Comparison of ENCODE assay signal across 9 mouse cellular contexts in the genomic region with DNA sequence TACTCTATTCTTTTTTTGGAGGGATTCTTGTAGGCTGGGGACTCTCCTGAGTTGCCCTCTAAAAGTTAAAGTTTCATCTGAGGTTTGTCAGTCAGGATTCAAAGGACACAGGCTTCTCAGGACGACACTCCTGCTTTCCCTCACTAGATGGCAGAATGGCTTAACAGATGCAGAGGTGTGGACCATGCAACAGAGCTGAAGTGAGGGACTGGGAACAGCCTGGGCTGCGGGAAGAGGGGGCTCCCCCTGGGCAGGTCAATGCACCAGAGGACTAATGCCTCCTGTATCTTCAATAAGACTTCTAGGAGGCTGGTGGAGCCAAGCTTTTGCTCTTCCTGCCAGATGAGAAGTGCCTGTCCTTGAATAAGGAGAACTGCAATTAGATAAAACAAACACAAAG.
DNase-seq lines count a peak whose midpoint lies in the region; ATAC-seq lines count a peak whose summit lies in the region.
"Had no signal": no experiment of that assay in that cellular context is flagged by ENCODE, and none has a peak within 500 bp of the region (broad histone marks: within the 10 kb centered on the region; RNA-seq: fewer than 3 reads in every experiment).

No protein-coding gene starts in this region.

- no peak for DNase-seq in frontal cortex, postnatal 14 days (ENCODE audit: low spot score in 2 of 2)
- peak; percentile 35 for DNase-seq in right cerebral cortex, adult 18-20 months
- DNase-seq in right cerebral cortex, postnatal 36 days (ENCODE audit: low spot score in 2 of 2), result no peak
- peak; percentile 7 for DNase-seq in ovary, postnatal 14 days (ENCODE audit: low spot score)
- no peak for DNase-seq in yolk sac, embryonic 10.5 days (ENCODE audit: low spot score)
- DNase-seq in thymus, postnatal 10 days (ENCODE audit: low spot score in 2 of 2), result no peak

- H3K4me1 ChIP-seq in hindbrain, embryonic 15.5 days (replicated peaks), result no peaks in the 10 kb centered on the region; the same call in 1 of the 2 replicates
- H3K4me1 ChIP-seq: lung, embryonic 15.5 days had no signal

- H3K9me3 ChIP-seq in hindbrain, embryonic 15.5 days, result no peaks in the 10 kb centered on the region
- H3K9me3 ChIP-seq: lung, embryonic 15.5 days had no signal

- ATAC-seq in frontal cortex, adult (ENCODE audit: low TSS enrichment), result peak; percentile 73
- ATAC-seq in hindbrain, embryonic 15.5 days (ENCODE audit: low FRiP score, low read depth), result peak; percentile 88

- 3% methylated on average over 2 of the region's 2 CpGs for WGBS in hindbrain, embryonic 15.5 days

- no peak overlapping the region for H3K27ac ChIP-seq in hindbrain, embryonic 15.5 days (replicated peaks)
- H3K27ac ChIP-seq: lung, embryonic 15.5 days had no signal

- H3K4me3 ChIP-seq in hindbrain, embryonic 15.5 days, result no peak overlapping the region
- H3K4me3 ChIP-seq: lung, embryonic 15.5 days had no signal

- H3K27me3 ChIP-seq in hindbrain, embryonic 15.5 days, result no peaks in the 10 kb centered on the region
- H3K27me3 ChIP-seq: lung, embryonic 15.5 days had no signal

- H3K4me2 ChIP-seq in hindbrain, embryonic 15.5 days, result no peak overlapping the region
- H3K4me2 ChIP-seq: lung, embryonic 15.5 days had no signal

- no peak overlapping the region for H3K9ac ChIP-seq in hindbrain, embryonic 15.5 days
- H3K9ac ChIP-seq: lung, embryonic 15.5 days had no signal

- no peaks in the 10 kb centered on the region for H3K36me3 ChIP-seq in hindbrain, embryonic 15.5 days
- H3K36me3 ChIP-seq: lung, embryonic 15.5 days had no signal

Comparison
In these comparisons a context has a peak if more than half of its experiments do, and no peak if none do; other contexts are left out.
1. DNase-seq: peak in right cerebral cortex, adult 18-20 months (single experiment) and ovary, postnatal 14 days (single experiment); none in frontal cortex, postnatal 14 days (0 of 2), right cerebral cortex, postnatal 36 days (0 of 2), yolk sac, embryonic 10.5 days (single experiment) and thymus, postnatal 10 days (0 of 2).